Mouse (Mus musculus) intestine, postnatal 0 days (tissue): ENCODE measurements at regions not wholly inside any gene's neighbourhood (a gene's known extent, or its start where the extent isn't known, plus 50 kb on each side); places are given as distances from the start of the nearest gene placed in this dataset.

Source experiments
- ATAC-seq: fragments of 200-750 bp; cut with Nextera tagmentation; 2 replicates; pipeline ENCODE4 v1.8.0; 2017; ENCODE audit warnings: mild to moderate bottlenecking, moderate TSS enrichment, moderate library complexity
- H3K27ac ChIP-seq: fragments of 300-500 bp; sonication (generic); 2 replicates; pipeline ENCODE4 v1.5.1; 2014; ENCODE audit warnings: mild to moderate bottlenecking, low read depth, low read length, moderate library complexity
- H3K27me3 ChIP-seq: fragments of 300-500 bp; sonication (generic); replicated peaks from 2 replicates; pipeline ENCODE4 v1.6.1; 2014; ENCODE audit warnings: low read length, mixed read lengths; ENCODE audit not compliant: control insufficient read depth, insufficient read depth
- H3K36me3 ChIP-seq: fragments of 300-500 bp; sonication (generic); 2 replicates; pipeline ENCODE4 v1.6.1; 2014; ENCODE audit warnings: mild to moderate bottlenecking, moderate library complexity; ENCODE audit not compliant: control insufficient read depth, insufficient read depth
- H3K4me1 ChIP-seq: fragments of 300-500 bp; sonication (generic); replicated peaks from 2 replicates; pipeline ENCODE4 v1.6.1; 2014; ENCODE audit warnings: antibody characterized with exemption, low read length, mixed read lengths; ENCODE audit not compliant: control insufficient read depth, insufficient read depth
- H3K4me2 ChIP-seq: fragments of 300-500 bp; sonication (generic); replicated peaks from 2 replicates; pipeline ENCODE4 v1.6.1; 2014; ENCODE audit warnings: low read depth, mild to moderate bottlenecking, moderate library complexity
- H3K4me3 ChIP-seq: fragments of 300-500 bp; sonication (generic); 2 replicates; pipeline ENCODE4 v1.5.1; 2014; ENCODE audit warnings: low read depth, low read length
- H3K9ac ChIP-seq: fragments of 300-500 bp; sonication (generic); 2 replicates; pipeline ENCODE4 v1.6.1; 2014; ENCODE audit warnings: mild to moderate bottlenecking, low read depth, low read length
- H3K9me3 ChIP-seq: fragments of 300-500 bp; sonication (generic); 2 replicates; pipeline ENCODE4 v1.6.1; 2016; ENCODE audit warnings: mixed run types; ENCODE audit not compliant: control insufficient read depth
- CTCF ChIP-seq: sonication (generic); IDR thresholded peaks from 2 replicates; pipeline ENCODE4 v1.5.1; 2016; ENCODE audit warnings: low read depth, mild to moderate bottlenecking, control low read depth, antibody characterized with exemption, moderate library complexity
- whole genome bisulfite sequencing: fragments of 180-500 bp; shearing (Covaris S2); extraction: QIAGEN DNeasy Blood & Tissue Kit; methylation state at CpG from one replicate; pipeline ENCODE4 v1.1.7; 2014; 5-methylcytosine and 5-hydroxymethylcytosine counted together

DNA sequence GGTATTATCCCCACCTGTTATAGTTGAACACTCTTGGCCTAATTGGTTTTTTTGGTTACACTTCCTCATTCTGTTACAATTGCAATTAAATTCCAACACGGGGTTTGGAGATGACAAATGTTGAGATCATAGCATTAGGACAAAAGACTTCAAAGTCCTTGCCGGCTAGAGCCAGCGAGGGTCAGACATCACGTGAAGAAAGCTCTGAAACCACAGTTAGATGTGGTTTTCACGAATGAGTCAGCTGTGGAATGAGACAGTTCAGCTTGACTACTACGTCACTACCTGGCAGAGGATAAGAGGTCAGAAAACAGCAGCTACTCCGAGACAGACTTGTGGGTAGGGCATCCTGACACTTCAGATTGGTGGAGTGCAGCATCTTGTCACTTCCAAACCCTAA lies 55.5 kb upstream of the Trio start:
- H3K4me3 ChIP-seq: no peak overlapping the region
- no peak overlapping the region for H3K4me2 ChIP-seq
- H3K27me3 ChIP-seq: no peaks in the 10 kb centered on the region
- H3K9ac ChIP-seq: no peak overlapping the region
- no peaks in the 10 kb centered on the region for H3K4me1 ChIP-seq
- H3K27ac ChIP-seq: no peak overlapping the region
- no peaks in the 10 kb centered on the region for H3K9me3 ChIP-seq
- no peak for ATAC-seq
- TF ChIP-seq CTCF: no peak
- WGBS: 79% methylated on average over 7 of the region's 7 CpGs
- H3K36me3 ChIP-seq: no peaks in the 10 kb centered on the region

DNA sequence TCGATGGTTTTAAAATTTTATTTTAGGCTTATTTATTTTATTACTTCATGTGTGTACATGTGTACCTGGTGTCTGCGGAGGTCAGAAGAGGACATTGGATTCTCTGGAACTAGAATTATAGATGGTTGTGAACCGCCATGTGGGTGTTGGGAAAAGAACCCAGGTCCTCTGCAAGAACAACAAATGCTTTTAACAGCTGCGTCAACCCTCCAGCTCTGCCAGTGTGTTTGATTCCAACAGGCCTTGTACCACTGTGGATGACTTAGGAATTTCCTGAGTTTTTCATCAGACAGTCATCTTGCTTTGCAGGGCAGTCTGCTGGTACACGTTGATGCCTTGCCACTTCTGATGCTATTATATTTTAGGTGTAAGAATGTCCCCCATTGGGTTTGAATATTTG lies 56.8 kb upstream of the Trio start:
- Histone ChIP-seq H3K4me1 (no peaks in the 10 kb centered on the region), H3K27ac (no peak overlapping the region), H3K27me3 (no peaks in the 10 kb centered on the region), H3K4me2 (no peak overlapping the region), H3K9ac (no peak overlapping the region), H3K9me3 (no peaks in the 10 kb centered on the region), H3K4me3 (no peak overlapping the region), H3K36me3 (no peaks in the 10 kb centered on the region)
- no peak for ATAC-seq
- 78% methylated on average over 5 of the region's 5 CpGs for WGBS
- no peak for TF ChIP-seq CTCF

DNA sequence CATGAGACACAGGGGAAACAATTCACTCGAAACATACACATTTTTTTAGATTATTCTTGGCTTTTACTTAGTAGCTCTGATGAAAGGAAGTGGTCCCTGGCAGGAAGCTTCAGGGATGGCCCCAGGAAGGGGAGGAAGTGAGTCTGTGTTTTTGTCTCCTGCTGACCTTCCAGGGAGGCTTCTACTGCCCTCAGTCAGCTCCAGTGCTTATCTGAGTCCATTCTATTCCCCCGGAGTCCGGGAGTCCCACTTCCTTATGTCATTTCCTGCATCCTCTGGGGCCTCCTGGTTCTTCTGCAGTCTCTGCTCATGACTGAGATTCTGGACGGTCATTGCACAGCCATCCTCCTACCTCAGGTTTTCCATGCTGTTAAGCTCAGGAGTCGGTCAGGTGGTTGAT lies 80.3 kb upstream of the Trio start:
- no peak overlapping the region for H3K4me2 ChIP-seq
- H3K27ac ChIP-seq: no peak overlapping the region
- no peaks in the 10 kb centered on the region for H3K4me1 ChIP-seq
- no peaks in the 10 kb centered on the region for H3K36me3 ChIP-seq
- no peak overlapping the region for H3K9ac ChIP-seq
- TF ChIP-seq CTCF: no peak
- H3K4me3 ChIP-seq: no peak overlapping the region
- no peaks in the 10 kb centered on the region for H3K27me3 ChIP-seq
- H3K9me3 ChIP-seq: no peaks in the 10 kb centered on the region
- no peak for ATAC-seq
- 58% methylated on average over 5 of the region's 5 CpGs for WGBS

DNA sequence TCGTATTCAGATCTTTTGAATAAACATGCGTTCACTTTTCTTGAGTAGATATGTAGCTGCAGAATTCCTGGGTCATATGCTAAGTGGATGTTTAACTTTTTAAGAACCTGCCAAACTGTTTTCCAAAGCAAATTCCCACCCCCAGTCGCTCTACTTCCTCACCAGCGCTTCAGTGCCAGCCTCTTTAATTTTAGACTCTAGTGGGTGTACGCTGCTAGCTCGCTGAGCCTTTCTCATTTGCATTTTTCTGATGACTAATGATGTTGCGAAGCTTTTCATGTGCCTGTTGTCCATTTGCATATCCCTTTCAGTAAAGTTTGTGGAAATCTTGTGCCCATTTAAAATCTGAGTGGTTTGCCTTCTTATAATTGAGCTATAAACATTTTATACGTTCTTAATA lies 84.3 kb upstream of the Trio start:
- no peak overlapping the region for H3K9ac ChIP-seq
- no peaks in the 10 kb centered on the region for H3K27me3 ChIP-seq
- H3K4me2 ChIP-seq: no peak overlapping the region
- no peaks in the 10 kb centered on the region for H3K9me3 ChIP-seq
- no peak overlapping the region for H3K4me3 ChIP-seq
- no peaks in the 10 kb centered on the region for H3K4me1 ChIP-seq
- TF ChIP-seq CTCF: no peak
- no peaks in the 10 kb centered on the region for H3K36me3 ChIP-seq
- H3K27ac ChIP-seq: no peak overlapping the region
- 74% methylated on average over 8 of the region's 8 CpGs for WGBS
- ATAC-seq: no peak

DNA sequence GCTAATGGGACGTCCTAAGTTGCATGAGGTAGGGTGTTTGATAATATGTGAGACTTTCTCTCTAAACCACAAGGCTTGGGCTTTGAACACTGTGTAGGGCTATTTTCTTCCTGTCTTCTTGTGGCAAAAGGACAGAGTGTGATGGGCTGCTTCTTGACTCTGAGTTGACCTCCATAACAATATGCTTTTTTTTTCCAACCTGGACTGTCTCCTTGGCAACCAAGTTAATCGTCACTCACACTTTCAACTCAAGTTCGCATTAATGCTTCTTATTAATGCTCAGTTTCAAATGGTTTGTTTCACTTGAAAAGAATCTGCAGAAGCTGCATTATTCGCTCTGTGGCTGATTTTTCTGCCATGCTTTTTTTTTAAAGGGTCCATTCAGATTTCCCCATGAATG lies 87.8 kb upstream of the Trio start:
- 76% methylated on average over 4 of the region's 4 CpGs for whole genome bisulfite sequencing
- H3K4me1 ChIP-seq: no peaks in the 10 kb centered on the region
- H3K9me3 ChIP-seq: no peaks in the 10 kb centered on the region
- H3K36me3 ChIP-seq: no peaks in the 10 kb centered on the region
- no peak for TF ChIP-seq CTCF
- H3K27ac ChIP-seq: no peak overlapping the region
- H3K9ac ChIP-seq: no peak overlapping the region
- no peak for ATAC-seq
- no peak overlapping the region for H3K4me3 ChIP-seq
- no peaks in the 10 kb centered on the region for H3K27me3 ChIP-seq
- H3K4me2 ChIP-seq: no peak overlapping the region

DNA sequence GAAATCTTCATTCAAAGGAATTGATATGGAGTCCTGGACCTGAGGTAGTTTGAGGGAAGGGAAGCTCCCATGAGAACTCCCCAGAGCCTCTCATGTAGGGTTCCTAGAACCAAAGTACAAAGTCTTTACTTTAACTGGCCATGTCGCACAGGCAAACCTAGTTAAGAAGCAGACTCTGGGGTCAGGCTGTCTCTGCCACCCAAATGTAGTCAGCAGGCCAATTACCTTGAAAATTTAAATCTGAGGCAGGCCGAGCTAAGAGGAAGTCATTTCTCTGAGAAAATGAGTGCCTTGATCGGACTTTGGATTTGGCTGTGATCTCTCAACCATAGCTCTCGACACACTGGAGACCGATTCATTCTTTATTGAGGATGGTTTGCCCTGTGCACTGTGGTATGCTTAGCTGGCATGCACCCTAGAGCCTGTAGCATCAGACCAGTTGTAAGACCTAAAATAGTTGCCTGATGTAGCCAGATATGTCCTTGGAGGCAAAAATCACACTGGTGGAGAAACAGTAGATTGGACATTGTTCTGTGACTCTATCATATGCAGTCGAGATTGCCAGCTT lies 88.6 kb upstream of the Trio start:
- Histone ChIP-seq H3K36me3 (no peaks in the 10 kb centered on the region), H3K4me1 (no peaks in the 10 kb centered on the region), H3K9me3 (no peaks in the 10 kb centered on the region), H3K4me2 (no peak overlapping the region), H3K4me3 (no peak overlapping the region), H3K27me3 (no peaks in the 10 kb centered on the region), H3K27ac (no peak overlapping the region), H3K9ac (no peak overlapping the region)
- no peak for TF ChIP-seq CTCF
- ATAC-seq: no peak
- WGBS: 69% methylated on average over 6 of the region's 6 CpGs

DNA sequence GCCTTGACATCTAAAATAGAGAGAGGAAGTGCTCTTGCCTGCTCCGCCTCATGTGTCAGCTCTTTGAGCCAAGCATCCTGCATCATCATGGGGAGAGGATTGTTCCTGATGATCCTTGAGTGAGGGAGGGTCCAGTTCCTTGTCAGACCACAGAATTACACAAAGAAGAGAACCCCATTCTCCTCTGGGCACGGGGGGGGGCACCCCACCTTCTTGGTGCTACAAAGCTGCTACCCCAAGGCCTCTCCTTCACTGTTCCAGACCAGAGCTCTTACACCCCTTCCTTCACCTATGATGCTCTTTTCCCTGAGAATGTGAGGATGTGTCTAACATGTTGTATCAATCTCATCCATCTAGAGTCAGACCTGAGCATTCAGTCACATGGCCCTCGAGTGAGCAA lies 76.7 kb upstream of the Dnah5 start:
- no peak for ATAC-seq

More for the DNA sequence above, 76.7 kb upstream of the Dnah5 start:
- H3K4me2 ChIP-seq: no peak overlapping the region
- H3K9me3 ChIP-seq: no peaks in the 10 kb centered on the region
- H3K4me3 ChIP-seq: no peak overlapping the region
- H3K36me3 ChIP-seq: no peaks in the 10 kb centered on the region
- H3K27me3 ChIP-seq: no peaks in the 10 kb centered on the region
- 76% methylated on average over 3 of the region's 3 CpGs for WGBS
- no peak overlapping the region for H3K27ac ChIP-seq
- H3K9ac ChIP-seq: no peak overlapping the region
- no peak for TF ChIP-seq CTCF
- H3K4me1 ChIP-seq: no peaks in the 10 kb centered on the region
